Mouse (Mus musculus): ENCODE data around the gene Ring1.

- TF ChIP-seq CTCF (IDR thresholded peaks at IDR 0.05; ENCODE audit: control insufficient read depth, insufficient read depth, insufficient replicate concordance, low read depth, low read length) (no peak), POLR2A (IDR thresholded peaks at IDR 0.05; ENCODE audit: control insufficient read depth, low read depth, low read length) (no peak)
Measured at GRCm38 (mm10) chr17:34047404-34048050, 23.0 kb upstream of the Ring1 start.
